Mouse (Mus musculus) thymus, adult 2 months (tissue): ENCODE measurements around the gene Ift88.

Experiments
- CTCF ChIP-seq: fragments of 200-500 bp; IDR thresholded peaks from 2 replicates; pipeline ENCODE4 v1.5.1; 2012; ENCODE audit warnings: mild to moderate bottlenecking, control low read depth, low read length, moderate library complexity, borderline replicate concordance; ENCODE audit not compliant: control insufficient read depth, poor library complexity, insufficient read depth; ENCODE audit errors: extremely low read depth
- POLR2A ChIP-seq: fragments of 200-500 bp; IDR thresholded peaks from 2 replicates; pipeline ENCODE4 v1.6.1; 2012; ENCODE audit warnings: mild to moderate bottlenecking, low read length, control low read depth, moderate library complexity; ENCODE audit not compliant: control insufficient read depth, poor library complexity, insufficient read depth; ENCODE audit errors: extremely low read depth

- TF ChIP-seq CTCF, result no peak
- no peak for TF ChIP-seq POLR2A
Measured at GRCm38 (mm10) chr14:57535646-57536045, 111.8 kb downstream of the Ift88 start.
